Mouse (Mus musculus) limb, embryonic 15.5 days (tissue): ENCODE measurements around the gene Tnrc6b. TPM values are rescaled to one million over a fixed set of nuclear protein-coding genes. Genes with fewer than 3 reads are reported as not detected.
"Not testable (repeated sequence)": the region's sequence is repeated elsewhere in the genome, so short reads cannot be mapped to it uniquely, and the experiment has no call there.

Source experiments
- ATAC-seq: fragments of 200-750 bp; cut with Nextera tagmentation; 2 replicates; pipeline ENCODE4 v1.8.0; 2017; ENCODE audit warnings: low read depth, moderate TSS enrichment; ENCODE audit not compliant: insufficient number of reproducible peaks, low FRiP score, low TSS enrichment
- H3K27ac ChIP-seq: fragments of 300-500 bp; sonication (generic); 2 replicates; pipeline ENCODE4 v1.5.1; 2015; ENCODE audit warnings: moderate library complexity, mild to moderate bottlenecking, inconsistent platforms
- H3K27me3 ChIP-seq: fragments of 300-500 bp; sonication (generic); 2 replicates; pipeline ENCODE4 v1.6.1; 2015; ENCODE audit warnings: inconsistent platforms
- H3K36me3 ChIP-seq: fragments of 300-500 bp; sonication (generic); 2 replicates; pipeline ENCODE4 v1.6.1; 2015; ENCODE audit warnings: inconsistent platforms
- H3K4me1 ChIP-seq: fragments of 300-500 bp; sonication (generic); 2 replicates; pipeline ENCODE4 v1.6.1; 2015; ENCODE audit warnings: inconsistent platforms
- H3K4me2 ChIP-seq: fragments of 300-500 bp; sonication (generic); 2 replicates; pipeline ENCODE4 v1.6.1; 2015; ENCODE audit warnings: mild to moderate bottlenecking, inconsistent platforms
- H3K4me3 ChIP-seq: fragments of 300-500 bp; sonication (generic); 2 replicates; pipeline ENCODE4 v1.5.1; 2015; ENCODE audit warnings: mild to moderate bottlenecking, inconsistent platforms
- H3K9ac ChIP-seq: fragments of 300-500 bp; sonication (generic); 2 replicates; pipeline ENCODE4 v1.6.1; 2015; ENCODE audit warnings: inconsistent platforms
- H3K9me3 ChIP-seq: fragments of 300-500 bp; sonication (generic); 2 replicates; pipeline ENCODE4 v1.6.1; 2016; ENCODE audit warnings: inconsistent platforms
- WGBS: fragments of 180-500 bp; shearing (Covaris S2); methylation state at CpG from one replicate; pipeline ENCODE4 v1.1.7; 2015; 5-methylcytosine and 5-hydroxymethylcytosine counted together
- polyA plus RNA-seq: library from polyadenylated mRNA; unstranded; fragments of >200 nt; fragmentation: Nextera tagmentation; extraction: Ambion mirVana; gene quantifications from 2 replicates; pipeline ENCODE4 v1.2.1, GENCODE M21; 2015

The Tnrc6b gene
- polyA plus RNA-seq, 1 experiment from 2014 or later, result 25.7 TPM

GRCm38 (mm10) chr15:80836246-80836645 is 125.1 kb downstream of the Tnrc6b start:
- 70% methylated on average over 3 of the region's 3 CpGs for WGBS
- Histone ChIP-seq H3K36me3 (no peaks in the 10 kb centered on the region), H3K4me1 (peaks cover 29% of the 10 kb centered on the region), H3K27me3 (no peaks in the 10 kb centered on the region), H3K27ac (no peak overlapping the region), H3K4me2 (no peak overlapping the region), H3K4me3 (no peak overlapping the region), H3K9me3 (no peaks in the 10 kb centered on the region), H3K9ac (no peak overlapping the region)
- no peak for ATAC-seq

DNA sequence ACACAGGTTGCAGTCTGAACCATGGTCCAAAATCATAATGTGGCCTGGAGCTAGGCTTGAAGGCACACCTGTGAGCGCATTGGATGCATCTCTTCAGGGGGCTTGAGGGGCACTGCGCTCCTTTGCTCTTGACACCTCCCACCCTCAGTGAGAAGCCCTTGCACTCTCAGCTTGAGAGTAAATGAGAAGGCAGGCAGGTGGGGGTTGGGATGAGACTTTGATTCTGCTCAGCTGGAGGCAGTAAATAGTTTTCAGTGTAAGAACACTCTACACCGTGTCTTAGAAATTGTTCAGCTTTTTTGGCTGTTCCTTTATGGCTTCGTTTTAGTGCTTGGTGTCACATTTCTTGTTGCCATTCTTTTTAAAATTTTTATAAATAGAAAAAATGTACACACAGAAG is 127.7 kb downstream of the Tnrc6b start:
- H3K9me3 ChIP-seq, result no peaks in the 10 kb centered on the region
- no peak overlapping the region for H3K4me3 ChIP-seq
- ATAC-seq, result no peak
- no peak overlapping the region for H3K27ac ChIP-seq
- H3K9ac ChIP-seq, result no peak overlapping the region
- H3K36me3 ChIP-seq, result no peaks in the 10 kb centered on the region
- H3K27me3 ChIP-seq, result no peaks in the 10 kb centered on the region
- H3K4me2 ChIP-seq, result no peak overlapping the region
- peaks cover 29% of the 10 kb centered on the region for H3K4me1 ChIP-seq
- 35% methylated on average over 4 of the region's 4 CpGs for WGBS

GRCm38 (mm10) chr15:80839653-80840420 is 128.7 kb downstream of the Tnrc6b start:
- WGBS, result 65% methylated on average over 9 of the region's 9 CpGs
- ATAC-seq, result no peak
- Histone ChIP-seq H3K9ac (no peak overlapping the region), H3K4me1 (peaks cover 28% of the 10 kb centered on the region), H3K36me3 (no peaks in the 10 kb centered on the region), H3K4me2 (no peak overlapping the region), H3K9me3 (no peaks in the 10 kb centered on the region), H3K4me3 (no peak overlapping the region), H3K27ac (no peak overlapping the region), H3K27me3 (no peaks in the 10 kb centered on the region)

- no peak overlapping the region for H3K9ac ChIP-seq
- H3K36me3 ChIP-seq, result no peaks in the 10 kb centered on the region
- ATAC-seq, result no peak
- no peaks in the 10 kb centered on the region for H3K9me3 ChIP-seq
- H3K27me3 ChIP-seq, result no peaks in the 10 kb centered on the region
- WGBS, result 56% methylated on average over 1 of the region's 1 CpGs
- no peak overlapping the region for H3K4me2 ChIP-seq
- peak overlapping the region; percentile 33; the same call in 1 of the 2 replicates for H3K27ac ChIP-seq
- peaks cover 12% of the 10 kb centered on the region for H3K4me1 ChIP-seq
- no peak overlapping the region for H3K4me3 ChIP-seq
Measured at GRCm38 (mm10) chr15:80844262-80844661, 133.1 kb downstream of the Tnrc6b start.

- ATAC-seq, result no peak
- no peaks in the 10 kb centered on the region for H3K27me3 ChIP-seq
- peaks cover 7% of the 10 kb centered on the region for H3K4me1 ChIP-seq
- H3K27ac ChIP-seq, result no peak overlapping the region
- WGBS, result 94% methylated on average over 2 of the region's 2 CpGs
- H3K9ac ChIP-seq, result no peak overlapping the region
- no peak overlapping the region for H3K4me2 ChIP-seq
- H3K9me3 ChIP-seq, result no peaks in the 10 kb centered on the region
- 0 out of 2 replicates have a peak, but pooled peaks cover 3% of the 10 kb centered on the region for H3K36me3 ChIP-seq
- H3K4me3 ChIP-seq, result no peak overlapping the region
Measured at GRCm38 (mm10) chr15:80844926-80845325, 133.8 kb downstream of the Tnrc6b start.

- WGBS, result 76% methylated on average over 8 of the region's 8 CpGs
- ATAC-seq, result no peak
- Histone ChIP-seq H3K4me2 (no peak overlapping the region), H3K36me3 (0 out of 2 replicates have a peak, but pooled peaks cover 3% of the 10 kb centered on the region), H3K27me3 (no peaks in the 10 kb centered on the region), H3K4me1 (peaks cover 12% of the 10 kb centered on the region; the same call in 1 of the 2 replicates), H3K9ac (no peak overlapping the region), H3K9me3 (no peaks in the 10 kb centered on the region), H3K4me3 (no peak overlapping the region), H3K27ac (no peak overlapping the region)
Measured at GRCm38 (mm10) chr15:80850004-80850403, 138.9 kb downstream of the Tnrc6b start.

- no peak overlapping the region for H3K9ac ChIP-seq
- no peak for ATAC-seq
- H3K9me3 ChIP-seq, result no peaks in the 10 kb centered on the region
- H3K36me3 ChIP-seq, result 0 out of 2 replicates have a peak, but pooled peaks cover 3% of the 10 kb centered on the region
- H3K27me3 ChIP-seq, result no peaks in the 10 kb centered on the region
- no peak overlapping the region for H3K4me3 ChIP-seq
- peaks cover 14% of the 10 kb centered on the region; the same call in 1 of the 2 replicates for H3K4me1 ChIP-seq
- 80% methylated on average over 7 of the region's 7 CpGs for WGBS
- H3K4me2 ChIP-seq, result no peak overlapping the region
- H3K27ac ChIP-seq, result no peak overlapping the region; the same call in 1 of the 2 replicates
Measured at GRCm38 (mm10) chr15:80850682-80851475, 139.8 kb downstream of the Tnrc6b start.

DNA sequence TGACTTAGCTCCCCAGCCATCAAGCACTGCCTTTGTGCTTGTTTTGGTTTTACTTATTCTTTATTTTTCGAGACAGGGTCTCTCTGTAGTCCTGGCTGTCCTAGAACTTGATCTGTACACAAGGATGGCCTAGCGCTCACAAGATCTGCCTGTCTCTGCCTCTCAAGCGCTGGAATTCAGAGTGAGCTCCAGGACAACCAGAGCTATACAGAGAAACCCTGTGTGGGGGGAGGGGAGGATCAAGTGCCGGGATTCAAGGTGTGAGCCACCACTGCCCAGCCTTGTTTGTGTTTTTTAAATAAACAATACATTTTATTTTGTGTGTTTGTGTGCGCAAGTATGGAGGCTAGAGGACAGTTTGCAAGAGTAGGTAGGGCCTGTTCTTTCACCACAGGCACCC is 141.0 kb downstream of the Tnrc6b start:
- H3K9ac ChIP-seq, result no peak overlapping the region
- no peaks in the 10 kb centered on the region for H3K27me3 ChIP-seq
- H3K9me3 ChIP-seq, result no peaks in the 10 kb centered on the region
- H3K27ac ChIP-seq, result no peak overlapping the region
- H3K4me2 ChIP-seq, result no peak overlapping the region
- no peak overlapping the region for H3K4me3 ChIP-seq
- H3K4me1 ChIP-seq, result peaks cover 14% of the 10 kb centered on the region
- 0 out of 2 replicates have a peak, but pooled peaks cover 3% of the 10 kb centered on the region for H3K36me3 ChIP-seq
- ATAC-seq, result no peak
- 98% methylated on average over 5 of the region's 5 CpGs for WGBS

DNA sequence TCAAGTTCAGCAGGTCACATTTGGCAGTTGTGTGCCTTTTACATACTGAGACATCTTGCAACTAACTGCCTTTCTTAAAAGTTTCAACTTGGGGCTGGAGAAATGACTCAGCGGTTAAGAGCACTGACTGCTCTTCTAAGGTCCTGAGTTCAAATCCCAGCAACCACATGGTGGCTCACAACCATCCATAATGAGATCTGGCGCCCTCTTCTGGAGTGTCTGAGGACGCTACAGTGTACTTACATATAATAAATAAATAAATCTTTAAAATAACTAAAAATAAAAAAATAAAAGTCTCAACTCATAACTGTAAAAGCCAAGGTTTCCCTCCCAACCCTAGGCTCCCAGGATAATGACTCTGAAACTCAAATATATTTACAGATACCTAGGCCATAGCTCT is 141.4 kb downstream of the Tnrc6b start:
- H3K27me3 ChIP-seq, H3K9me3 ChIP-seq, H3K4me3 ChIP-seq, H3K27ac ChIP-seq, H3K36me3 ChIP-seq, H3K4me2 ChIP-seq, ATAC-seq, H3K9ac ChIP-seq: not testable (repeated sequence)
- H3K4me1 ChIP-seq, result peaks cover 14% of the 10 kb centered on the region
- 87% methylated on average over 3 of the region's 3 CpGs for WGBS

GRCm38 (mm10) chr15:80859366-80859765 is 148.3 kb downstream of the Tnrc6b start:
- no peaks in the 10 kb centered on the region for H3K9me3 ChIP-seq
- H3K4me3 ChIP-seq, result no peak overlapping the region
- no peaks in the 10 kb centered on the region for H3K27me3 ChIP-seq
- no peak overlapping the region for H3K27ac ChIP-seq
- no peak for ATAC-seq
- 89% methylated on average over 2 of the region's 2 CpGs for WGBS
- peaks cover 10% of the 10 kb centered on the region; the same call in 1 of the 2 replicates for H3K4me1 ChIP-seq
- H3K36me3 ChIP-seq, result 0 out of 2 replicates have a peak, but pooled peaks cover 8% of the 10 kb centered on the region
- no peak overlapping the region for H3K4me2 ChIP-seq
- no peak overlapping the region for H3K9ac ChIP-seq

DNA sequence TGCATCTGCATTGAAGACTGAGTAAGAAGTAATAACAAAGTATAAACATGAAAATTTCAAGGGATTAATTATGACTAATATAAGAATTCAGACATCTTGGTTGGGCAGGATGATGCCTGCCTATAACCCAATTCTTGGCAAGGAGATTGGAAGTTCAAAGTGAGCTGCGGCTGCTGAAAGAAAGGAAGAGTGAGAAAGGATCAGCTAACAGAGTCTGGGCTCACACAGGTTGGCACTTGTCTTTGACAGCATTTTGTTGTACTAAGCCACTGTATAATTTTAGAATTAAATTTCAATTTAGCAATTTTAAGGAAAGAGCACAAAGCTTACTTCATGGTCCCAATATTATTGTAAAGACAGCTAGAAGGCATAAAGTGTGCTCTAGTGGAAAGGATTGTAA is 150.2 kb downstream of the Tnrc6b start:
- H3K9me3 ChIP-seq, result no peaks in the 10 kb centered on the region
- no peak for ATAC-seq
- no peak overlapping the region for H3K4me2 ChIP-seq
- peaks cover 5% of the 10 kb centered on the region; the same call in 1 of the 2 replicates for H3K4me1 ChIP-seq
- WGBS, result 63% methylated on average over 1 of the region's 1 CpGs
- H3K9ac ChIP-seq, result no peak overlapping the region
- no peak overlapping the region for H3K4me3 ChIP-seq
- no peaks in the 10 kb centered on the region for H3K27me3 ChIP-seq
- H3K27ac ChIP-seq, result no peak overlapping the region
- H3K36me3 ChIP-seq, result peaks cover 10% of the 10 kb centered on the region; the same call in 1 of the 2 replicates

- WGBS, result 49% methylated on average over 2 of the region's 2 CpGs
- no peak overlapping the region for H3K4me3 ChIP-seq
- H3K9me3 ChIP-seq, result no peaks in the 10 kb centered on the region
- H3K27ac ChIP-seq, result no peak overlapping the region
- H3K4me2 ChIP-seq, result no peak overlapping the region
- ATAC-seq, result no peak
- peaks cover 15% of the 10 kb centered on the region for H3K36me3 ChIP-seq
- 0 out of 2 replicates have a peak, but pooled peaks cover 5% of the 10 kb centered on the region for H3K4me1 ChIP-seq
- no peak overlapping the region for H3K9ac ChIP-seq
- H3K27me3 ChIP-seq, result no peaks in the 10 kb centered on the region
Measured at GRCm38 (mm10) chr15:80862027-80862426, 150.9 kb downstream of the Tnrc6b start.
